Mouse (Mus musculus): Measurements from ENCODE around the gene Rnf208. TPM values are rescaled to one million over a fixed set of nuclear protein-coding genes. Genes with fewer than 3 reads are reported as not detected.

Gene Rnf208
- total RNA-seq (2017): 0.37 and 0.82 TPM in 2 replicates

GRCm38 (mm10) chr2:25242101-25242506, at the start of gene Rnf208, which contains the start of gene Cysrt1:
Gene Rnf208 (plus strand): TSS chr2:25242255.
Gene Cysrt1 (minus strand): TSS chr2:25242452.
- no peak for ATAC-seq (replicated peaks; ENCODE audit: low read depth, poor library complexity, severe bottlenecking)

- peak; percentile 57 for ATAC-seq (replicated peaks; ENCODE audit: low read depth, poor library complexity, severe bottlenecking)
Observed at GRCm38 (mm10) chr2:25193330-25193770, 48.7 kb upstream of the Rnf208 start.

- ATAC-seq (replicated peaks; ENCODE audit: low read depth, poor library complexity, severe bottlenecking): no peak
Observed at GRCm38 (mm10) chr2:25194006-25194405, 48.0 kb upstream of the Rnf208 start.

- ATAC-seq (replicated peaks; ENCODE audit: low read depth, poor library complexity, severe bottlenecking): 0 out of 2 replicates have a peak, but pooled peaks have one; percentile 5
Observed at GRCm38 (mm10) chr2:25194486-25195171, 47.4 kb upstream of the Rnf208 start.

GRCm38 (mm10) chr2:25195211-25196156, 46.6 kb upstream of the Rnf208 start:
- ATAC-seq (replicated peaks; ENCODE audit: low read depth, poor library complexity, severe bottlenecking): peak; percentile 9; the same call in 1 of the 2 replicates

GRCm38 (mm10) chr2:25196172-25196954, 45.7 kb upstream of the Rnf208 start, which contains the start of gene Tor4a:
Gene Tor4a (minus strand): TSS chr2:25196886.
- peak; percentile 67 for ATAC-seq (replicated peaks; ENCODE audit: low read depth, poor library complexity, severe bottlenecking)

- no peak for ATAC-seq (replicated peaks; ENCODE audit: low read depth, poor library complexity, severe bottlenecking)
Observed at GRCm38 (mm10) chr2:25197191-25197590, 44.9 kb upstream of the Rnf208 start.

- ATAC-seq (replicated peaks; ENCODE audit: low read depth, poor library complexity, severe bottlenecking): no peak
Observed at GRCm38 (mm10) chr2:25197946-25198345, 44.1 kb upstream of the Rnf208 start.

- ATAC-seq (replicated peaks; ENCODE audit: low read depth, poor library complexity, severe bottlenecking): no peak
Observed at GRCm38 (mm10) chr2:25200631-25201030, 41.4 kb upstream of the Rnf208 start.

GRCm38 (mm10) chr2:25203631-25204214, 38.3 kb upstream of the Rnf208 start:
- ATAC-seq (replicated peaks; ENCODE audit: low read depth, poor library complexity, severe bottlenecking): peak; percentile 73; the same call in 1 of the 2 replicates

GRCm38 (mm10) chr2:25207593-25207992, 34.5 kb upstream of the Rnf208 start:
- ATAC-seq (replicated peaks; ENCODE audit: low read depth, poor library complexity, severe bottlenecking): no peak

GRCm38 (mm10) chr2:25210686-25211085, 31.4 kb upstream of the Rnf208 start:
- no peak for ATAC-seq (replicated peaks; ENCODE audit: low read depth, poor library complexity, severe bottlenecking)

- ATAC-seq (replicated peaks; ENCODE audit: low read depth, poor library complexity, severe bottlenecking): peak; percentile 96
Observed at GRCm38 (mm10) chr2:25211121-25211670, 30.9 kb upstream of the Rnf208 start, which contains the start of gene Nelfb. Gene Nelfb (minus strand): TSS chr2:25211489.

- no peak for ATAC-seq (replicated peaks; ENCODE audit: low read depth, poor library complexity, severe bottlenecking)
Observed at GRCm38 (mm10) chr2:25213266-25213865, 28.7 kb upstream of the Rnf208 start.

GRCm38 (mm10) chr2:25214444-25214843, 27.6 kb upstream of the Rnf208 start, which contains the start of gene Stpg3:
Gene Stpg3 (minus strand): TSS chr2:25214637.
- ATAC-seq (replicated peaks; ENCODE audit: low read depth, poor library complexity, severe bottlenecking): no peak

- ATAC-seq (replicated peaks; ENCODE audit: low read depth, poor library complexity, severe bottlenecking): no peak
Observed at GRCm38 (mm10) chr2:25217666-25218065, 24.4 kb upstream of the Rnf208 start.

- no peak for ATAC-seq (replicated peaks; ENCODE audit: low read depth, poor library complexity, severe bottlenecking)
Observed at GRCm38 (mm10) chr2:25218445-25218844, 23.6 kb upstream of the Rnf208 start, which contains the start of gene Fam166a. Gene Fam166a (plus strand): TSS chr2:25218745.

- no peak for ATAC-seq (replicated peaks; ENCODE audit: low read depth, poor library complexity, severe bottlenecking)
Observed at GRCm38 (mm10) chr2:25221331-25221772, 20.7 kb upstream of the Rnf208 start.

Data from common myeloid progenitor, adult 5-6 weeks (primary cell).